Mouse (Mus musculus): ENCODE measurements at regions not wholly inside any gene's neighbourhood (a gene's known extent, or its start where the extent isn't known, plus 50 kb on each side); places are given as distances from the start of the nearest gene placed in this dataset.

GRCm38 (mm10) chr4:153905076-153905475, 52.0 kb upstream of the A430005L14Rik start:
- intact Hi-C loops (cut with DNase I), result no loop called here

GRCm38 (mm10) chr4:153905511-153905910, 51.5 kb upstream of the A430005L14Rik start:
- intact Hi-C loops (cut with DNase I), result no loop called here

All from adrenal gland (tissue).